Mouse (Mus musculus) hindbrain, embryonic 15.5 days (tissue): ENCODE data around the gene Kcnh6. TPM values are rescaled to one million over a fixed set of nuclear protein-coding genes. Genes with fewer than 3 reads are reported as not detected.
A peak's percentile ranks its signal among the peaks of the same experiment; 100 is the strongest.

ENCODE experiments used
- ATAC-seq: fragments of 200-750 bp; cut with Nextera tagmentation; 2 replicates; pipeline ENCODE4 v1.8.0; 2017; ENCODE audit warnings: low read depth, moderate number of reproducible peaks, moderate TSS enrichment; ENCODE audit not compliant: low FRiP score
- H3K27ac ChIP-seq: fragments of 300-500 bp; sonication (generic); replicated peaks from 2 replicates; pipeline ENCODE4 v1.5.1; 2015; ENCODE audit warnings: mild to moderate bottlenecking, inconsistent platforms
- H3K27me3 ChIP-seq: fragments of 300-500 bp; sonication (generic); 2 replicates; pipeline ENCODE4 v1.6.1; 2015; ENCODE audit warnings: control low read depth, inconsistent platforms
- H3K36me3 ChIP-seq: fragments of 300-500 bp; sonication (generic); 2 replicates; pipeline ENCODE4 v1.6.1; 2015; ENCODE audit warnings: control low read depth, inconsistent platforms
- H3K4me1 ChIP-seq: fragments of 300-500 bp; sonication (generic); replicated peaks from 2 replicates; pipeline ENCODE4 v1.6.1; 2015; ENCODE audit warnings: control low read depth, inconsistent platforms
- H3K4me2 ChIP-seq: fragments of 300-500 bp; sonication (generic); 2 replicates; pipeline ENCODE4 v1.6.1; 2015; ENCODE audit warnings: moderate library complexity, mild to moderate bottlenecking, inconsistent platforms
- H3K4me3 ChIP-seq: fragments of 300-500 bp; sonication (generic); 2 replicates; pipeline ENCODE4 v1.5.1; 2015; ENCODE audit warnings: mild to moderate bottlenecking, inconsistent platforms
- H3K9ac ChIP-seq: fragments of 300-500 bp; sonication (generic); 2 replicates; pipeline ENCODE4 v1.6.1; 2015; ENCODE audit warnings: inconsistent platforms
- H3K9me3 ChIP-seq: fragments of 300-500 bp; sonication (generic); 2 replicates; pipeline ENCODE4 v1.6.1; 2016; ENCODE audit warnings: control low read depth, inconsistent platforms
- WGBS: fragments of 180-500 bp; shearing (Covaris S2); methylation state at CpG from one replicate; pipeline ENCODE4 v1.1.7; 2015; 5-methylcytosine and 5-hydroxymethylcytosine counted together
- polyA plus RNA-seq: library from polyadenylated mRNA; unstranded; fragments of >200 nt; fragmentation: Nextera tagmentation; extraction: Ambion mirVana; gene quantifications from 2 replicates; pipeline ENCODE4 v1.2.1, GENCODE M21; 2015

The Kcnh6 gene
- polyA plus RNA-seq, 1 experiment from 2014 or later: 2.5 TPM

GRCm38 (mm10) chr11:105978634-105979033 is 29.3 kb upstream of the Kcnh6 start:
- Histone ChIP-seq H3K4me2 (no peak overlapping the region), H3K9me3 (no peaks in the 10 kb centered on the region), H3K4me3 (no peak overlapping the region), H3K27ac (no peak overlapping the region), H3K27me3 (no peaks in the 10 kb centered on the region), H3K36me3 (no peaks in the 10 kb centered on the region), H3K9ac (no peak overlapping the region), H3K4me1 (no peaks in the 10 kb centered on the region)
- 76% methylated on average over 5 of the region's 5 CpGs for WGBS
- no peak for ATAC-seq

- Histone ChIP-seq H3K4me3 (no peak overlapping the region), H3K4me2 (no peak overlapping the region), H3K9me3 (no peaks in the 10 kb centered on the region), H3K4me1 (no peaks in the 10 kb centered on the region), H3K27me3 (no peaks in the 10 kb centered on the region), H3K9ac (no peak overlapping the region), H3K27ac (no peak overlapping the region), H3K36me3 (no peaks in the 10 kb centered on the region)
- no peak for ATAC-seq
- 56% methylated on average over 4 of the region's 4 CpGs for WGBS
These were observed 23.5 kb upstream of the Kcnh6 start for GRCm38 (mm10) chr11:105984452-105984851.

- Histone ChIP-seq H3K4me3 (no peak overlapping the region), H3K4me1 (no peaks in the 10 kb centered on the region), H3K27me3 (no peaks in the 10 kb centered on the region), H3K36me3 (no peaks in the 10 kb centered on the region), H3K9ac (no peak overlapping the region), H3K27ac (no peak overlapping the region), H3K4me2 (no peak overlapping the region), H3K9me3 (no peaks in the 10 kb centered on the region)
- WGBS: 62% methylated on average over 6 of the region's 6 CpGs
- ATAC-seq: no peak
These were observed 20.5 kb upstream of the Kcnh6 start for GRCm38 (mm10) chr11:105987446-105987845.

- no peak for ATAC-seq
- no peaks in the 10 kb centered on the region for H3K36me3 ChIP-seq
- no peaks in the 10 kb centered on the region for H3K4me1 ChIP-seq
- H3K4me3 ChIP-seq: no peak overlapping the region
- no peaks in the 10 kb centered on the region for H3K9me3 ChIP-seq
- WGBS: 74% methylated on average over 6 of the region's 6 CpGs
- no peak overlapping the region for H3K9ac ChIP-seq
- no peak overlapping the region for H3K4me2 ChIP-seq
- H3K27me3 ChIP-seq: no peaks in the 10 kb centered on the region
- no peak overlapping the region for H3K27ac ChIP-seq
These were observed 18.5 kb upstream of the Kcnh6 start for GRCm38 (mm10) chr11:105989446-105989845.

GRCm38 (mm10) chr11:105990231-105990630 is 17.7 kb upstream of the Kcnh6 start:
- no peaks in the 10 kb centered on the region for H3K36me3 ChIP-seq
- no peak for ATAC-seq
- no peak overlapping the region for H3K4me3 ChIP-seq
- 67% methylated on average over 2 of the region's 2 CpGs for WGBS
- H3K9me3 ChIP-seq: no peaks in the 10 kb centered on the region
- no peaks in the 10 kb centered on the region for H3K4me1 ChIP-seq
- no peak overlapping the region for H3K4me2 ChIP-seq
- H3K27me3 ChIP-seq: no peaks in the 10 kb centered on the region
- no peak overlapping the region for H3K9ac ChIP-seq
- H3K27ac ChIP-seq: no peak overlapping the region

GRCm38 (mm10) chr11:105994375-105994774 is 13.5 kb upstream of the Kcnh6 start, which contains the start of gene Ace3:
Gene Ace3, plus strand, starts transcription at chr11:105994675.
- no peak for ATAC-seq
- no peaks in the 10 kb centered on the region for H3K36me3 ChIP-seq

GRCm38 (mm10) chr11:106000062-106000461 is 7.9 kb upstream of the Kcnh6 start:
- no peak overlapping the region for H3K4me2 ChIP-seq
- no peaks in the 10 kb centered on the region for H3K36me3 ChIP-seq
- no peaks in the 10 kb centered on the region for H3K27me3 ChIP-seq
- WGBS: 89% methylated on average over 6 of the region's 6 CpGs
- no peak overlapping the region for H3K4me3 ChIP-seq
- H3K9ac ChIP-seq: no peak overlapping the region
- ATAC-seq: no peak
- H3K9me3 ChIP-seq: no peaks in the 10 kb centered on the region
- H3K27ac ChIP-seq: no peak overlapping the region
- H3K4me1 ChIP-seq: no peaks in the 10 kb centered on the region

More at GRCm38 (mm10) chr11:105994375-105994774, 13.5 kb upstream of the Kcnh6 start, which contains the start of gene Ace3:
- Histone ChIP-seq H3K9ac (no peak within 1 kb of the TSS), H3K9me3 (no peaks in the 10 kb centered on the region), H3K4me2 (no peak within 1 kb of the TSS), H3K4me3 (no peak within 1 kb of the TSS), H3K27me3 (no peaks in the 10 kb centered on the region), H3K27ac (no peak within 1 kb of the TSS), H3K4me1 (no peaks in the 10 kb centered on the region)
- WGBS: 97% methylated on average over 3 of the region's 3 CpGs

GRCm38 (mm10) chr11:106001718-106002117 is 6.2 kb upstream of the Kcnh6 start:
- no peak overlapping the region for H3K9ac ChIP-seq
- no peaks in the 10 kb centered on the region for H3K27me3 ChIP-seq
- no peak for ATAC-seq
- no peaks in the 10 kb centered on the region for H3K4me1 ChIP-seq
- H3K27ac ChIP-seq: no peak overlapping the region
- H3K9me3 ChIP-seq: no peaks in the 10 kb centered on the region
- H3K36me3 ChIP-seq: no peaks in the 10 kb centered on the region
- no peak overlapping the region for H3K4me3 ChIP-seq
- 51% methylated on average over 4 of the region's 4 CpGs for WGBS
- H3K4me2 ChIP-seq: no peak overlapping the region

- 70% methylated on average over 1 of the region's 1 CpGs for WGBS
- no peak overlapping the region for H3K4me2 ChIP-seq
- H3K9me3 ChIP-seq: no peaks in the 10 kb centered on the region
- peaks cover 5% of the 10 kb centered on the region for H3K4me1 ChIP-seq
- no peak overlapping the region for H3K27ac ChIP-seq
- ATAC-seq: no peak
- no peak overlapping the region for H3K9ac ChIP-seq
- peaks cover 3% of the 10 kb centered on the region; the same call in 1 of the 2 replicates for H3K27me3 ChIP-seq
- H3K36me3 ChIP-seq: no peaks in the 10 kb centered on the region
- no peak overlapping the region for H3K4me3 ChIP-seq
These were observed 3.3 kb upstream of the Kcnh6 start for GRCm38 (mm10) chr11:106004576-106004975.

GRCm38 (mm10) chr11:106005970-106006369 is 2.0 kb upstream of the Kcnh6 start:
- H3K27ac ChIP-seq: no peak overlapping the region
- H3K4me2 ChIP-seq: no peak overlapping the region
- peaks cover 3% of the 10 kb centered on the region; the same call in 1 of the 2 replicates for H3K27me3 ChIP-seq
- no peak overlapping the region for H3K4me3 ChIP-seq
- H3K9me3 ChIP-seq: no peaks in the 10 kb centered on the region
- H3K4me1 ChIP-seq: peaks cover 5% of the 10 kb centered on the region
- no peaks in the 10 kb centered on the region for H3K36me3 ChIP-seq
- no peak for ATAC-seq
- WGBS: 34% methylated on average over 5 of the region's 5 CpGs
- no peak overlapping the region for H3K9ac ChIP-seq

GRCm38 (mm10) chr11:106012711-106013110 is 4.8 kb downstream of the Kcnh6 start:
- ATAC-seq: no peak
- 59% methylated on average over 7 of the region's 7 CpGs for WGBS

GRCm38 (mm10) chr11:106013556-106014225 is 5.8 kb downstream of the Kcnh6 start:
- Histone ChIP-seq H3K4me1 (peaks cover 15% of the 10 kb centered on the region), H3K4me3 (no peak overlapping the region), H3K9me3 (no peaks in the 10 kb centered on the region), H3K27me3 (peaks cover 2% of the 10 kb centered on the region; the same call in 1 of the 2 replicates), H3K9ac (no peak overlapping the region), H3K27ac (peak overlapping the region; percentile 34; the same call in 1 of the 2 replicates), H3K4me2 (no peak overlapping the region), H3K36me3 (no peaks in the 10 kb centered on the region)
- 68% methylated on average over 11 of the region's 11 CpGs for WGBS
- peak; percentile 39; the same call in 1 of the 2 replicates for ATAC-seq

More at GRCm38 (mm10) chr11:106012711-106013110, 4.8 kb downstream of the Kcnh6 start:
- no peak overlapping the region for H3K27ac ChIP-seq
- no peak overlapping the region for H3K9ac ChIP-seq
- no peak overlapping the region for H3K4me2 ChIP-seq
- H3K4me1 ChIP-seq: peaks cover 20% of the 10 kb centered on the region
- no peak overlapping the region for H3K4me3 ChIP-seq
- no peaks in the 10 kb centered on the region for H3K36me3 ChIP-seq
- peaks cover 3% of the 10 kb centered on the region; the same call in 1 of the 2 replicates for H3K27me3 ChIP-seq
- H3K9me3 ChIP-seq: no peaks in the 10 kb centered on the region
